Mouse (Mus musculus): ENCODE measurements around the gene Adcyap1r1. TPM values are rescaled to one million over a fixed set of nuclear protein-coding genes. Genes with fewer than 3 reads are reported as not detected.

Gene Adcyap1r1
- total RNA-seq (2021) (10 to 100 TPM; 24.4 to 40.6 TPM), polyA plus RNA-seq (2012; rRNA removed) (25.6 and 25.9 TPM in 2 replicates)
- long read RNA-seq, partial matches to known transcripts, result 0 of 13 reads
- long read RNA-seq, other reads (novel, unspliced or antisense), result 9 of 13 reads

- peak; percentile 45 for DNase-seq
These were observed at the start of gene Adcyap1r1 for GRCm38 (mm10) chr6:55451771-55452371. Adcyap1r1 (plus strand) TSS chr6:55451978.

DNA sequence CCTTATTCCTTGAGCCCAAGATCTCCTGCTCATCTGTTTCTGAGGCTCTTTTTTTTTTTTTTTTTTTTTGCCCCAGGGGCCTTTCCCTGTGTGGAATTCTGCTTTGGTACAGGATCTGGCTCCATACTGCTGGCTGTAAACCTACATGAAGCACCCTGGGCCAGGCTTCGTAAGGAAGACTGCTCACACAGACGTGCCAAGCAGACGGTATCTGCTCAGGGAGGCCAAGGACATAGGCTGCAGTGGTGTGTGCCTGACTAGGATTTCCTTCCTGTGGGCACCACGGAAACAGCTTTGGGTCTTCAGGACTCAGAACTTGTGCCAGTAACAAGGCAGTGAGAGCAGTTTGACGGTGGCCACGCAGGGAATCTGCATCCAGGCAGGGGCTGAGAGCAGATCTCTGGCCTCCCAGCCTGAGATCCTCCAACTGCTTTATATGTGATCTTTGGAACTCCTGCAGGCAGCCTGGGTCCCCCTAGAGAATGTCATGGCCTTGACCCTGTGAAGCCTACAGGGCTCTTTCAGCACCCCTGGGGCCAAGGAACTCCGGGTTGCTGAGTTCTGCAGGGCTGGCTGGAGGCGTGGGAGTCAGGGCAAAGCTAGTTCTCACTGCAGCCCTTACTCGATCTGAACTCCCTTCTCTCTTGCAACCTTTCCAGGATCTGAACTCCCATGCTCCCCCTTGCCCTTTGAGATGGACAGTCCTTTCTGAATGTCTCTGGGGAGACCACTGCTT is 49.6 kb upstream of the Adcyap1r1 start:
- no peak for DNase-seq

DNA sequence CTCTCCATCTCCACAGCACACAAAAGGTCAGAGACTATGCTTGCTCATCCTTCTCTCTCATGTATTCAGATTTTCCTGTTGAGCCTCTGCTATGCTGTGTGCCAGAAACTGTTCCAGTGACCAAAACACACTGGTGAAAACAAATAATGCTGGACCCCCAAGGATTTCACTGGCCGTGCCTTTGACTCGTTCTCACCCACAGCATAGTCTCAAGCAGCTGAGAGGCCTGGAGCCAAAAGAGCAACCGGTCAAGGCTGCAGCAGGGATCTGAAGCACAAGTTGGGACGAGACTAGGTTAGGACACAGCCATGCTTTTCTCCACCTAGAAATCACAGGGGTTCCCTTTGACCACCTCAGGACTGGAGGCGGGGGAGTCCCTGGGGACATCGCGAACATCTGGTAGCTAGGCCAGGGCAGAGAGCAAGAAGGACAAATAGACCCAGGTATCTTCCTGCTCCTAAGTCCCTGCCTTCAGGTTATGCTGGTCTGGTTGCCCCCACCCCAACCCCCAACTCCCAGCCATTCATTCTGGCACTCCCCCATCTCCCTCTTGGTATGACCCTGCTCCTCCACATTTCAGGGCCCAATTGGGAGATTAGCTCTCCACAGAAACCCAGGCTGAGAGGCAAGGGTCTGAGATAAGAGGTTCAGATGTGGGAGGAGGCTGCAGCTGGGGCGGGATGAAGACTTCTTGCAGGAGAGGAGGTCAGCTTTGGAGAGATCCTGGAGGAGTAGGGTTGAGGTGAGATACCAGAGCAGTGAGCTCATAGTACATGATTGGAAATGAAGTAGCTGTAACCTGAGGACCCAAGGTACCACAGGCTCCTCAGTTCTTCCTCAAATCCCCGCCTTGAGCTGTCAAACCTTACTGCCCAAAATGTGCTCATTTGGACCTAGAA is 48.1 kb upstream of the Adcyap1r1 start:
- DNase-seq, result no peak

DNA sequence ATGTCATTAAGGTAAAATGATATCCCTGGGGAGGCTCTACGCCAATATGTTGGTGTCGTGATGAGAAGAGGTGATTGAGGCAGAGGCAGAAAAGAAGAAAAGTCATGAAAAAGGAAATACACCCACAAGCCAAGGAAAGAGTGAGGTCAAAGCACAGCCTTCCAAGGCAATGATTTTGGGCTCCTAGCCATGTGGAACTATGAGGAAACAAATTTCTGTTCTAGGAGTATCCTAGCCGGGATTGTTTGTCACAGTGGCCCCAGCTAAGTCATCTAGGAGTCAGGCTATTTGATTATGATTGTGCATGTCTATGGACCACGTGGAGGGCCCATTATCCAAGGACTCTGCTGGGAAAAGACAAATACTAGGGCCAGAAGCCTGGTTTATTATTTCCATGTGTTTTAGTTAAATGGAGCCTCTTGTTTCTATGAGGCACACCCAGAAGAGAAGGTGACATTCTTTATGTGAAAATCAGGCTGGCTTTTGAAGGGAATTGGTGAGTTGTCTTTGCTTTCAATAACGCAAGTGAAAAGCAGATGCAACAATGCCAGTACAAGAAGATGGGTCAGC is 47.3 kb upstream of the Adcyap1r1 start:
- no peak for DNase-seq

GRCm38 (mm10) chr6:55407345-55407744 is 44.4 kb upstream of the Adcyap1r1 start:
- DNase-seq, result no peak

- no peak for DNase-seq
These were observed 41.5 kb upstream of the Adcyap1r1 start for GRCm38 (mm10) chr6:55410119-55410775.

DNA sequence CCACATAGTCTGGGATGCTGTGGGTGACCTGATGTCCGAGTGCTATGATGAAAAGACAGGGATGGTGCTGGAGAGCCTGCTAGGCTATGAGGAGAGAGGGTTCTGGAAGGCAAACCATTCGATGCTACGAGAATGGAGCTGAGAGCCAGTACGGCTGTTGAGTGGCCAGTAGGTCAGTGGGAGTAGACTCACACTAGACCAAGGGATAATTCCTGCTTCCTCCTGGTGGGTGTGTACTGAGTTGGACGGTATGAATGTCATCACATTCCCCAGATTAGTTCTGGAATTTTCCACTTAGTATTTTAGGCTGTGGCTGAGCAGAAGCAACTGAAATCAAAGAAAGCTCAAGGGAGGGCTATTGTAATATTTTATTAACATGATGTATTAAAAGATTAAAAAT is 40.8 kb upstream of the Adcyap1r1 start:
- no peak for DNase-seq

- no peak for DNase-seq
These were observed 35.6 kb upstream of the Adcyap1r1 start for GRCm38 (mm10) chr6:55416202-55416601.

- DNase-seq, result no peak
These were observed 32.9 kb upstream of the Adcyap1r1 start for GRCm38 (mm10) chr6:55418746-55419410.

DNA sequence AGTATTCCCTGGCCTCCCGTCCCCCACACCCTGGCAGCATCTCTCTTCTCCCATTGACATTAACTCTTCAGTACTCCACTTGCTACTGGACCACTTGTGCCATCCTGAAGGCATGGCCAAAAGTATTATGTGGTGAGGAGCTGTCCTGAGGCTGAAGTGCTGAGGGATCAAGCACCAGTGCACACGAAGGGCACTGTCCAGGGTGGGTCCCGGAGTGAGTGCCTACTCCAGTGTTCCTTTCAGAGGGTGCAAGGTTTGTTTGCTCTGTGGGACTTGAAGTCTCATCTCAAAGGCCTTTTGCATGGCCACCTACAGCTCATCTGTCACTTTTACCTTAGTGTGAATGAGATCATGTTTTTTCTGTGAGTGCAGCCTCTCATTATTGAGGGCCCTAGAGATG is 31.4 kb upstream of the Adcyap1r1 start:
- DNase-seq, result no peak

GRCm38 (mm10) chr6:55420869-55421361 is 30.9 kb upstream of the Adcyap1r1 start:
- DNase-seq, result no peak

GRCm38 (mm10) chr6:55432121-55432520 is 19.7 kb upstream of the Adcyap1r1 start:
- DNase-seq, result peak; percentile 46

GRCm38 (mm10) chr6:55434360-55434759 is 17.4 kb upstream of the Adcyap1r1 start:
- no peak for DNase-seq

GRCm38 (mm10) chr6:55435266-55436159 is 16.3 kb upstream of the Adcyap1r1 start:
- DNase-seq, result no peak

DNA sequence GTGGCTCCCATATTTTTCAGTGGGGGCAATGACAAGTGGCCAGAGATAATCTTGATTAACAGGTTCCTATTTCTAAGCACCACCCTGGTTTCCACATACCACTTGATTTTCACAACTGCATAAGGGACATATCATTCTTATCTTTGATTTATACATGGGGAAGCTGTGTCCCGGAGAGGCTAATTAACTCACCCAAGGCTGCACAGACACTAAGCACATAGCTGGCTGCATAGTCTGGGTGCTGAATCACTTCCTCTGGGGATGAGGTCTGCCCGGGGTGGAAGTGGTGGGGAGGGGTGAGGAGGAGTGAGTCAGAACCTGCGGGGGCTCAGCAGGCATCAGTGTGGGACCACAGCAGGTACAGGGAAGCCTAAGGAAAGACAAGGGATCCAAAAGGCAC is 13.9 kb upstream of the Adcyap1r1 start:
- peak; percentile 53 for DNase-seq

- DNase-seq, result no peak
These were observed 12.9 kb upstream of the Adcyap1r1 start for GRCm38 (mm10) chr6:55438837-55439236.

DNA sequence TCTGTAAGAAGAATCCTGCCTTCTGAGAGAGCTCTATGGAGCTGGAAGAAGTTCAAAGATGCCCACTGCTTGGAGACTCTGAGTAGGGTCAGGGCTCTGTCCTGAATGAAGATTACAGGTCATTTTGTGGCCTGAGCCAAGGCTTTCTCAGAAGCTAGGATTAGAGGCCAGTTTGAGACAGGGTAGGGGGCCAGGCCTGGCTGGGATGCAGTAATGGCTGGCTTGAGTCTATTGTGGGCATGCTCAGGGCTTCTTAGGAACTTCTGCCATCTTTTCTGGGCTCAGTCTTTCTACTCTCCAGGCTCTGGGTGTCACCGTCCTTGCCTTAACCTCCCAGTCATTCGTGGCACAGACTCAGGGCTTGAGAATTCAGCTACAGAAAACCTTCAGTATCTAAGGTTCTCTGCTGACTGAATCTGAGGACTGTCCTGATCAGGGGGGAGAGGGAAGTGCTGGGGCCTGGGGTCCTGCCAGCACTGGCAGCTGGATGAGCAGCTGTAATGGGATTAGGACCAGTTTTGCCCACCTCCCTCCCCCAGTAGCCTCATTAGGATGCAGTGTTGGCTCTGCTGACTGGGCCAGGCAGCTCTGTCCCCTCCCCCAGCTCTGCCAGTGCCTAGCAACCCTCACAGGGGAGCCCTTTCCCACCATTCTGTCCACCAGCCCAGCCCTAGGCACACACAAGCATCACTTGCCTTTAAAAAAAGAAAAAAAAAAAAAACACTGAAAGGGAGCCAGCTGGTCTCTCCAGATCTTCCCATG is 7.7 kb upstream of the Adcyap1r1 start:
- DNase-seq, result no peak

- no peak for DNase-seq
These were observed 7.1 kb upstream of the Adcyap1r1 start for GRCm38 (mm10) chr6:55444721-55445120.

DNA sequence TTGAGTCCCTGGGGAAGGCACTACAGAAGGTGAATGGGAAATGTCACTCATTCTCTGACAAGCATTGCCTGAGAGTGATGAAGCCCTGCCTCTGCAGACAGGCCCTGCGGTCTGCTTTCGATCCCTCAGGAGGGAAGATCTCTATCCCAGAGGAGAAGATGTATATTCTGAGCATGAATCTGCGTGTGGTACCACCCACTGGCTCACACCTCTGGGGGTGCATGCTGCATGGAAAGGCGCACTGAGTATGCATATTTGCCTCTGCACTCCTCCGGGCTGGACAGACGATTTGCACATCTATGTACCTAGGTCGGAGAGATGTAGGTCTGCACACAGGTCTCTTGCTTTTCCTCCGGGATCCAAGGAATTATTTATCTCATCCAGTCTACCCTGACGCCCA is 3.6 kb upstream of the Adcyap1r1 start:
- DNase-seq, result no peak

All from adrenal gland, adult 2 months (tissue).